Mouse (Mus musculus) cortical plate, adult 2 months (tissue): Measurements from ENCODE around the gene AC140267.1. TPM values are rescaled to one million over a fixed set of nuclear protein-coding genes. Genes with fewer than 3 reads are reported as not detected.

Source experiments
- H3K27ac ChIP-seq: fragments of 200-500 bp; 2 replicates; pipeline ENCODE4 v1.5.1; 2012; ENCODE audit warnings: low read length, control low read depth, inconsistent platforms; ENCODE audit not compliant: insufficient read depth
- H3K4me1 ChIP-seq: fragments of 200-500 bp; 2 replicates; pipeline ENCODE4 v1.6.1; 2011; ENCODE audit warnings: low read length; ENCODE audit not compliant: control insufficient read depth, insufficient read depth
- H3K4me3 ChIP-seq: fragments of 200-500 bp; 2 replicates; pipeline ENCODE4 v1.5.1; 2011; ENCODE audit warnings: mild to moderate bottlenecking, low read length, control low read depth; ENCODE audit not compliant: insufficient read depth
- CTCF ChIP-seq: fragments of 200-500 bp; IDR thresholded peaks from 2 replicates; pipeline ENCODE4 v1.5.1; 2011; ENCODE audit warnings: mild to moderate bottlenecking, control low read depth, low read length; ENCODE audit not compliant: insufficient read depth; ENCODE audit errors: extremely low read depth
- POLR2A ChIP-seq: fragments of 200-500 bp; IDR thresholded peaks from 2 replicates; pipeline ENCODE4 v1.6.1; 2011; ENCODE audit warnings: mild to moderate bottlenecking, low read length, control low read depth; ENCODE audit not compliant: insufficient read depth; ENCODE audit errors: extremely low read depth
- polyA plus RNA-seq: library from polyadenylated mRNA; depleted of rRNA; stranded (reverse); fragments of >200 nt; gene quantifications from 2 replicates; pipeline ENCODE4 v1.2.3, GENCODE M21; 2012

Gene AC140267.1
- polyA plus RNA-seq, 1 experiment = not detected

DNA sequence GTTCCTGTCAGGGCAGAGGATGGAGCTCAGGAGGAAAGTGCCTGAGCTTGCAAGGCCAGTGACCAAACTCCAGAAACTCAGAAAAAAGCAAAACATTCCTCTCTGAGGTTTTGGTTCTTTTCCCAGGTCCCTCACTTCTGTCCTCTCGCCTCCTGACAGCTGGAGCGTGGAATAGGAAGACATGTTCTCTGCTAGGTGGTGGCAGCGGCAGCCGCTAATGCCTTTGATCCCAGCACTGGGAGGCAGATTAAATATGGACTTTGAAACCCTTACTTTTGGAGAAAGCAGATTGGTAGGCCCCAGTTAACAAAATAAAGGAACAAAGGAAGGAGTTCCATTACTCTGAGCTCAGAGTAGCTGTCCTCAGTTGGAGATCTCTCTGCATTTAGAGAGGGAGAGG, 27.2 kb upstream of the AC140267.1 start:
- TF ChIP-seq POLR2A = no peak
- no peak for TF ChIP-seq CTCF
- Histone ChIP-seq H3K27ac (no peak overlapping the region), H3K4me1 (no peaks in the 10 kb centered on the region), H3K4me3 (no peak overlapping the region)

DNA sequence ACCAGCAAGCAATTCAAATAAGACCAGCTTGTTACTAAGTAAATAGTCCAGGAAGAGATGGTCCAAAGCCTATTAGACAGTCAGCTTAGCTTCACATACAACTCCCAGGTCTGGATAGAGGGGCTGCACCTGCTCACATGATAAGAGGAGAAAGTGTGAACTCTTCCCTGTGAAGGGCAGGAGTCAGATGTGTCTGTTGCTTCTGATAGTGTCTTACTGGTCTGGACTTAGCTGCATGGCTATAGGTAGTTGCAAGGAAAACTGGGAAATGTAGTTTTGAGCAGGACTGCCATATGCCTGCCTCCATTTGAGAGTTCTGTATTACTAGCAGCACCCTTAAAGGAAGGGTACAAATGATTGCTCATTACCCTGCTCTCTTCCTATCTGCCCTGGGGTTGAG, 21.9 kb upstream of the AC140267.1 start:
- H3K4me3 ChIP-seq = no peak overlapping the region
- no peak overlapping the region for H3K27ac ChIP-seq
- H3K4me1 ChIP-seq = no peaks in the 10 kb centered on the region
- TF ChIP-seq CTCF (no peak), POLR2A (no peak)

GRCm38 (mm10) chr15:80215716-80216479, 19.7 kb upstream of the AC140267.1 start:
- TF ChIP-seq POLR2A (no peak), CTCF (peak; percentile 51)
- Histone ChIP-seq H3K4me1 (no peaks in the 10 kb centered on the region), H3K27ac (no peak overlapping the region), H3K4me3 (no peak overlapping the region)

DNA sequence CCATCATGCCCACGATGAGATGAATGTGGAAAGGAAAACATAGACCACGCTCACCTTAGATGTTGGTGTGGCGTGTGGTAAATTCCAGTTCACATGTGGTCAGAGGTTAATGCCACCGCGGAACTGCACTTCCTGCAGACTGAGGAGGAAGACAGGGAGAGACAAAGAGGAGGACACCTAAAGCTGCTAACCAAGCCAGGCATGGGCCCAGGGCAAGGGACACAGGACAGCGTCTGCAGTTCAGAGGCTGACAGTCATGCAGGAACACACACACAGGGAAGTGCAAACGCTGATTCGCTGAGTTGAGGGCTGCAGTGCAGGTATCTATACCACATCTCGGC, 19.2 kb upstream of the AC140267.1 start:
- no peak overlapping the region for H3K27ac ChIP-seq
- TF ChIP-seq CTCF = no peak
- TF ChIP-seq POLR2A = no peak

GRCm38 (mm10) chr15:80217476-80217875, 18.2 kb upstream of the AC140267.1 start:
- no peak overlapping the region for H3K27ac ChIP-seq
- no peaks in the 10 kb centered on the region for H3K4me1 ChIP-seq
- no peak for TF ChIP-seq POLR2A
- no peak for TF ChIP-seq CTCF
- H3K4me3 ChIP-seq = no peak overlapping the region

More for the DNA sequence above, 19.2 kb upstream of the AC140267.1 start:
- Histone ChIP-seq H3K4me1 (no peaks in the 10 kb centered on the region), H3K4me3 (no peak overlapping the region)

GRCm38 (mm10) chr15:80219211-80219610, 16.4 kb upstream of the AC140267.1 start:
- no peak overlapping the region for H3K4me3 ChIP-seq
- H3K4me1 ChIP-seq = no peaks in the 10 kb centered on the region
- H3K27ac ChIP-seq = no peak overlapping the region
- TF ChIP-seq CTCF (no peak), POLR2A (no peak)

DNA sequence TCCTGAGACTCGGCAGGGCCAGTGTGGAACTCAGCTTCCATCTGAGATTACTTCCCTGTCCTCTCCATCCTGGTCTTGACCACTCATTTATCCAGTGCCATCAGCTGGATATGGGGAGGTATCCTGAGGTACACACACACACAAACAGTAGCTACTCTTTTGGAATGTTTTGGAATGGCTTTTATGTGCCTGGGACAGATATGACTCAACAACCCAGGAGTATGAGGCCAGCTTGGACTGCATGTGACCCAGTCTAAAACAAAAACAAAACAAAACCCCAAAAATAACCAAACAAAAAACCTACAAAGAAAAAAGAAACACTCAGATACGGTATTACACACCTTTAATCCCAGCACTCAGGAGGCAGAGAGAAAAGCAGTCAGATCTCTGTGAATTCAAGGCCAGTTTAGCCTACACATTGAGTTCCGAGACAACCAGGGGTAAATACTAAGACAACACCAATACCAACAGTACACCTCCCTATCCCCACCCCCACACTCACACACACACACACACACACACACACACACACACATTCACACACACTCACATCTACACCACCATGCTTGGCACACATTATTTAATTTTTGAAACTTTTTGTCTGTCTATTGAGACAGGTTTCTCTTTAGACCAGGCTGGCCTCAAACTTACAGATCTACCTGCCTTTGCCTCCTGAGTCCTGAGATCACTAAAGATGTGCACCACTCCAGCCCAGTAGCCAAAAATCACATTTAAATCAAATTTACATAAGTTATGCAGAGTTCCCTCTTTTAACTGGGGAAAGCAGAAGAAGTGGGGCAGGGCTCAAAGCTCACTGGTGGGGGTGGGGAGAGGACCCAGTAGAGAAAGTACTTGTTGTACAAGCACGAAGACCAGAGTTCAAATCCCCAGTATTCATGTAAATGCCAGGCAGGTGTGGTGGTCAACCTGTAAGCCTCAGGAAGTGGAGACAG, 15.7 kb upstream of the AC140267.1 start:
- H3K27ac ChIP-seq = no peak overlapping the region
- TF ChIP-seq POLR2A = no peak
- TF ChIP-seq CTCF = no peak
- no peak overlapping the region for H3K4me3 ChIP-seq
- no peaks in the 10 kb centered on the region for H3K4me1 ChIP-seq

GRCm38 (mm10) chr15:80221031-80221430, 14.6 kb upstream of the AC140267.1 start:
- Histone ChIP-seq H3K4me3 (no peak overlapping the region), H3K27ac (no peak overlapping the region), H3K4me1 (no peaks in the 10 kb centered on the region)
- TF ChIP-seq POLR2A (no peak), CTCF (no peak)

DNA sequence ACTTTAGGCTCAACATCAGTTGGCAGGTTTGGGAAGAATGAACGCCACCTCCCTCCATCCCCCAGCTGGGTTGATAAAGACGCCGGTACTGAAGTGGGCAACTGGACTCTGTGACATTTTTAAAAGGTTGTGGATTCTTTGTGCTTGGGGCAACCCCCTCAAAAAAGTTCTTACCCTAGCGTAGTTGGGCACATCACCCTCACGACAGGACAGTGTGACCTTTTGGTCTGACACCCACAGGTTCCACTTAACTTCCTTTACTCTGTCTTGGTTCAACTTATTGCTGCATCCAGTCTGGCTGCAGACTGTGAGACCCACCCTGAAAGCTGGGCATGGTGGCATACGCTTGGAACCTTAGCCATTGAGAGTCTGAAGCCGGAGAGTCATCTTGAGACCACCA, 11.9 kb upstream of the AC140267.1 start:
- no peaks in the 10 kb centered on the region for H3K4me1 ChIP-seq
- H3K27ac ChIP-seq = no peak overlapping the region
- TF ChIP-seq CTCF = no peak
- TF ChIP-seq POLR2A = no peak
- no peak overlapping the region for H3K4me3 ChIP-seq

DNA sequence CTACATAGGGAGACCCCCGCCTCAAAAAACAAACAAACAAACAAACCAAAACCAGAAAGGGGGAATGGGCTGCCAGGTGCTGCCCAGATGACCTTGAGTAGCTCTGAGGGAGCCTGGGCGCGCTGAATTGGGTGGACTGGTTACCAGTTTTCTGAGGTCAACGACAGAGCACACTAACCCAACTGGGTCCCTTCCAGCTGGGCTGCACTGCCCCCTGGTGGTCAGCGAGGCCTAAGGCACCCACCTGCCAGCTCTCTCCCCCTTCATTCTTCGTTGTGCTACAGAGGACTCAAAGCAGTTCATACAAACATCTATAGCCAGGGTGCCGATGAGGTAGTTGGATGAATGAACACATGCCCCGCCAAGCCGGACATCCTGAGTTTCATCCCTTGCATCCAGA, 10.4 kb upstream of the AC140267.1 start:
- Histone ChIP-seq H3K4me1 (no peaks in the 10 kb centered on the region), H3K4me3 (no peak overlapping the region), H3K27ac (no peak overlapping the region)
- TF ChIP-seq CTCF (peak; percentile 76), POLR2A (no peak)
